Mouse (Mus musculus) heart, postnatal 0 days (tissue): ENCODE results near the gene Tmem248. TPM values are rescaled to one million over a fixed set of nuclear protein-coding genes. Genes with fewer than 3 reads are reported as not detected.

Experiments used
- ATAC-seq: fragments of 200-750 bp; cut with Nextera tagmentation; 2 replicates; pipeline ENCODE4 v1.8.0; 2017; ENCODE audit warnings: low read depth, moderate number of reproducible peaks, moderate library complexity; ENCODE audit not compliant: insufficient read depth
- DNase-seq: peaks from one replicate; pipeline ENCODE4 v3.0.0-alpha.2; 2016; ENCODE audit warnings: low spot score
- H3K27ac ChIP-seq: fragments of 300-500 bp; sonication (generic); 2 replicates; pipeline ENCODE4 v1.5.1; 2014; ENCODE audit warnings: low read depth, mild to moderate bottlenecking
- H3K27me3 ChIP-seq: fragments of 300-500 bp; sonication (generic); 2 replicates; pipeline ENCODE4 v1.6.1; 2014; ENCODE audit warnings: low read length, mixed read lengths; ENCODE audit not compliant: control insufficient read depth, insufficient read depth
- H3K36me3 ChIP-seq: fragments of 300-500 bp; sonication (generic); replicated peaks from 2 replicates; pipeline ENCODE4 v1.6.1; 2014; ENCODE audit warnings: low read length, mixed read lengths; ENCODE audit not compliant: control insufficient read depth, insufficient read depth
- H3K4me1 ChIP-seq: fragments of 300-500 bp; sonication (generic); 2 replicates; pipeline ENCODE4 v1.6.1; 2014; ENCODE audit warnings: antibody characterized with exemption; ENCODE audit not compliant: control insufficient read depth, insufficient read depth
- H3K4me2 ChIP-seq: fragments of 300-500 bp; sonication (generic); 2 replicates; pipeline ENCODE4 v1.6.1; 2014; ENCODE audit warnings: low read depth, mild to moderate bottlenecking, low read length, moderate library complexity
- H3K4me3 ChIP-seq: fragments of 300-500 bp; sonication (generic); 2 replicates; pipeline ENCODE4 v1.5.1; 2014; ENCODE audit warnings: low read depth, low read length
- H3K9ac ChIP-seq: fragments of 300-500 bp; sonication (generic); replicated peaks from 2 replicates; pipeline ENCODE4 v1.6.1; 2014; ENCODE audit warnings: low read depth, low read length, mixed read lengths
- H3K9me3 ChIP-seq: fragments of 300-500 bp; sonication (generic); replicated peaks from 2 replicates; pipeline ENCODE4 v1.6.1; 2016; ENCODE audit warnings: low read length; ENCODE audit not compliant: control insufficient read depth
- CTCF ChIP-seq: IDR thresholded peaks from 2 replicates; pipeline ENCODE4 v1.5.1; 2016; ENCODE audit warnings: antibody characterized with exemption, control low read depth, low read depth
- EP300 ChIP-seq: IDR thresholded peaks from 2 replicates; pipeline ENCODE4 v1.6.1; 2016; ENCODE audit warnings: antibody characterized with exemption, low read depth
- WGBS: fragments of 180-500 bp; shearing (Covaris S2); extraction: QIAGEN DNeasy Blood & Tissue Kit; methylation state at CpG from one replicate; pipeline ENCODE4 v1.1.7; 2014; 5-methylcytosine and 5-hydroxymethylcytosine counted together
- polyA plus RNA-seq: library from polyadenylated mRNA; unstranded; fragments of >200 nt; fragmentation: Nextera tagmentation; extraction: Ambion mirVana; gene quantifications from 2 replicates; pipeline ENCODE4 v1.2.1, GENCODE M21; 2015
- total RNA-seq: library from RNA; depleted of rRNA; stranded (reverse); fragments of >200 nt; gene quantifications from 2 replicates; pipeline ENCODE4 v1.2.3, GENCODE M21; 2014; ENCODE audit warnings: low replicate concordance

The Tmem248 gene
- total and polyA plus RNA-seq, 2 experiments from 2014 or later: 23.9 to 31.9 TPM

GRCm38 (mm10) chr5:130184193-130184856, 32.6 kb upstream of the Tmem248 start:
- Histone ChIP-seq H3K9me3 (no peaks in the 10 kb centered on the region), H3K9ac (no peak overlapping the region)
- ATAC-seq: no peak

GRCm38 (mm10) chr5:130185312-130185711, 31.6 kb upstream of the Tmem248 start:
- Histone ChIP-seq H3K36me3 (peaks cover 26% of the 10 kb centered on the region), H3K4me3 (no peak overlapping the region), H3K4me1 (peaks cover 24% of the 10 kb centered on the region; the same call in 1 of the 2 replicates), H3K9me3 (no peaks in the 10 kb centered on the region), H3K27me3 (no peaks in the 10 kb centered on the region), H3K4me2 (no peak overlapping the region), H3K9ac (no peak overlapping the region), H3K27ac (no peak overlapping the region)
- no peak for DNase-seq
- 80% methylated on average over 6 of the region's 6 CpGs for WGBS
- no peak for TF ChIP-seq CTCF
- no peak for ATAC-seq

More at GRCm38 (mm10) chr5:130184193-130184856, 32.6 kb upstream of the Tmem248 start:
- no peaks in the 10 kb centered on the region for H3K27me3 ChIP-seq
- WGBS: 68% methylated on average over 9 of the region's 9 CpGs
- peaks cover 25% of the 10 kb centered on the region; the same call in 1 of the 2 replicates for H3K4me1 ChIP-seq
- H3K4me2 ChIP-seq: no peak overlapping the region
- no peak for DNase-seq
- no peak for TF ChIP-seq CTCF
- no peak for TF ChIP-seq EP300
- H3K36me3 ChIP-seq: peaks cover 16% of the 10 kb centered on the region
- no peak overlapping the region for H3K4me3 ChIP-seq
- no peak overlapping the region for H3K27ac ChIP-seq

GRCm38 (mm10) chr5:130187383-130187782, 29.5 kb upstream of the Tmem248 start:
- DNase-seq (no peak), ATAC-seq (no peak)
- no peaks in the 10 kb centered on the region for H3K27me3 ChIP-seq
- no peak overlapping the region for H3K4me2 ChIP-seq
- no peaks in the 10 kb centered on the region for H3K9me3 ChIP-seq
- no peak overlapping the region for H3K27ac ChIP-seq
- H3K36me3 ChIP-seq: peaks cover 43% of the 10 kb centered on the region
- no peak overlapping the region for H3K4me3 ChIP-seq
- TF ChIP-seq EP300 (no peak), CTCF (no peak)
- 71% methylated on average over 7 of the region's 7 CpGs for WGBS
- peaks cover 28% of the 10 kb centered on the region for H3K4me1 ChIP-seq
- H3K9ac ChIP-seq: no peak overlapping the region

- Histone ChIP-seq H3K27ac (no peak overlapping the region), H3K9me3 (no peaks in the 10 kb centered on the region), H3K27me3 (no peaks in the 10 kb centered on the region), H3K4me2 (no peak overlapping the region), H3K36me3 (peaks cover 56% of the 10 kb centered on the region), H3K9ac (no peak overlapping the region), H3K4me1 (peaks cover 13% of the 10 kb centered on the region; the same call in 1 of the 2 replicates), H3K4me3 (no peak overlapping the region)
- no peak for ATAC-seq
- DNase-seq: no peak
- TF ChIP-seq CTCF (no peak), EP300 (no peak)
- WGBS: 92% methylated on average over 6 of the region's 6 CpGs
Measured at GRCm38 (mm10) chr5:130190909-130191308, 26.0 kb upstream of the Tmem248 start.

GRCm38 (mm10) chr5:130191865-130192264, 25.0 kb upstream of the Tmem248 start:
- no peak for TF ChIP-seq EP300
- TF ChIP-seq CTCF: no peak
- DNase-seq (peak; percentile 21), ATAC-seq (peak; percentile 73)
- Histone ChIP-seq H3K4me3 (no peak overlapping the region), H3K4me2 (no peak overlapping the region), H3K27me3 (no peaks in the 10 kb centered on the region), H3K9ac (no peak overlapping the region), H3K27ac (peak overlapping the region; percentile 75), H3K9me3 (no peaks in the 10 kb centered on the region), H3K36me3 (peaks cover 56% of the 10 kb centered on the region), H3K4me1 (peaks cover 18% of the 10 kb centered on the region; the same call in 1 of the 2 replicates)
- 32% methylated on average over 6 of the region's 6 CpGs for WGBS
